Mouse (Mus musculus): Measurements from ENCODE around the gene Zdhhc11. TPM values are rescaled to one million over a fixed set of nuclear protein-coding genes. Genes with fewer than 3 reads are reported as not detected.
"Not testable (repeated sequence)": the region's sequence is repeated elsewhere in the genome, so short reads cannot be mapped to it uniquely, and the experiment has no call there.

Zdhhc11 gene
- polyA plus RNA-seq, 1 experiment from 2014 or later: not detected

DNA sequence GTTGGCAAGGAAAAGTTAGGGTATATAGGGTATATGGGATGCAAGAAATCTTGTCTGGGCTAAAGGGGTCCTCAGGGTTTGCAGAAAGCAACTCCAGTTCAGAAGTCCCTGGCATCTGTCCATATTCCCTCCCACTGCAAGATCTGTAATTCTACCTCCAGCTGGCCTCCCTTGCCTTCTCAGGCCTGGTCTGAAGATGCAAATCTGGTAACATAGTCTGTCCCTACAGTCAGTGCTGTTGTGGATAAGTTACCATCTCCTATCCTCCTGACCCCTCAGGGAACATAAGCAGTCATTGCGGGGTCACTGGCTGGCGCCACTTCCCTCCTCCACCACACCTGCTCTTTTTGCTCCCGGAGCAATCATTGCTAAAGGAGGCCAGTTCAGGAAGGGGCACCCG is 52.3 kb downstream of the Zdhhc11 start:
- Histone ChIP-seq H3K4me2 (ENCODE audit: low read depth, low read length) (no peak overlapping the region), H3K36me3 (ENCODE audit: control insufficient read depth, insufficient read depth, low read length) (no peaks in the 10 kb centered on the region), H3K4me1 (ENCODE audit: control insufficient read depth, insufficient read depth, low read length) (no peaks in the 10 kb centered on the region), H3K27ac (ENCODE audit: low read length) (no peak overlapping the region), H3K9ac (ENCODE audit: low read length) (no peak overlapping the region), H3K4me3 (replicated peaks; ENCODE audit: low read length) (no peak overlapping the region), H3K9me3 (replicated peaks; ENCODE audit: control insufficient read depth, low read length) (no peaks in the 10 kb centered on the region), H3K27me3 (ENCODE audit: control insufficient read depth, insufficient read depth, low read length) (peaks cover 6% of the 10 kb centered on the region; the same call in 1 of the 2 replicates)
- WGBS: 75% methylated on average over 4 of the region's 4 CpGs
- no peak for ATAC-seq (ENCODE audit: insufficient read depth, low FRiP score)

- no peak overlapping the region for H3K4me3 ChIP-seq (replicated peaks; ENCODE audit: low read length)
- no peak overlapping the region for H3K9ac ChIP-seq (ENCODE audit: low read length)
These were observed 53.8 kb downstream of the Zdhhc11 start for GRCm38 (mm10) chr13:74017426-74017825.

DNA sequence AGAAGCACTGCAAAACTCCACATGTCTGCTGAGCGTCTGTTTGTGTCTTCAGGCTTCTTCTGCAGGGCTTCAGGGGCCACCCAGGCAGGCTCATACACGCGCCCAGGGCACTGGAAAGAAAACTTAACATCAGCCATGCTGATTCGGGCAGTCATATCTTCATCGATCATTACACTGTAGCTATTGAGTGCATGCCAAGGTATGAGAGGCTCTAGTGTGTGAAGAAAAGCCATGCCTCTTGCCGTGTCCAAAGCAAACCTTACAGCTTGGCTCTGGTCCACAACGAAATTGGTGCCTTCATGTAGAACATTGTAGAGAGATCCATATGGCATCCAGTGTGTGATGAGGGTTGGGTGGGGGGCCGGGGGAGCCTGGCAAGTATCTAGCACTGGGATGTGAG is 55.4 kb downstream of the Zdhhc11 start:
- not testable (repeated sequence) for H3K4me1 ChIP-seq (ENCODE audit: control insufficient read depth, insufficient read depth, low read length); H3K36me3 ChIP-seq (ENCODE audit: control insufficient read depth, insufficient read depth, low read length); H3K4me3 ChIP-seq (replicated peaks; ENCODE audit: low read length); H3K27ac ChIP-seq (ENCODE audit: low read length); H3K9me3 ChIP-seq (replicated peaks; ENCODE audit: control insufficient read depth, low read length); H3K27me3 ChIP-seq (ENCODE audit: control insufficient read depth, insufficient read depth, low read length); H3K9ac ChIP-seq (ENCODE audit: low read length); H3K4me2 ChIP-seq (ENCODE audit: low read depth, low read length)
- WGBS: 77% methylated on average over 8 of the region's 8 CpGs
- ATAC-seq (ENCODE audit: insufficient read depth, low FRiP score): peak; percentile 30; the same call in 1 of the 2 replicates

More at GRCm38 (mm10) chr13:74017426-74017825, 53.8 kb downstream of the Zdhhc11 start:
- Histone ChIP-seq H3K27ac (ENCODE audit: low read length) (no peak overlapping the region), H3K36me3 (ENCODE audit: control insufficient read depth, insufficient read depth, low read length) (no peaks in the 10 kb centered on the region), H3K9me3 (replicated peaks; ENCODE audit: control insufficient read depth, low read length) (no peaks in the 10 kb centered on the region), H3K4me2 (ENCODE audit: low read depth, low read length) (no peak overlapping the region), H3K27me3 (ENCODE audit: control insufficient read depth, insufficient read depth, low read length) (no peaks in the 10 kb centered on the region), H3K4me1 (ENCODE audit: control insufficient read depth, insufficient read depth, low read length) (no peaks in the 10 kb centered on the region)
- no peak for ATAC-seq (ENCODE audit: insufficient read depth, low FRiP score)
- WGBS: 67% methylated on average over 4 of the region's 4 CpGs

- H3K9ac ChIP-seq (ENCODE audit: low read length): no peak overlapping the region
- H3K4me2 ChIP-seq (ENCODE audit: low read depth, low read length): no peak overlapping the region
- peak overlapping the region; percentile 15; the same call in 1 of the 2 replicates for H3K27ac ChIP-seq (ENCODE audit: low read length)
- 0 out of 2 replicates have a peak, but pooled peaks cover 4% of the 10 kb centered on the region for H3K4me1 ChIP-seq (ENCODE audit: control insufficient read depth, insufficient read depth, low read length)
- ATAC-seq (ENCODE audit: insufficient read depth, low FRiP score): peak; percentile 43
- no peaks in the 10 kb centered on the region for H3K36me3 ChIP-seq (ENCODE audit: control insufficient read depth, insufficient read depth, low read length)
- WGBS: 53% methylated on average over 4 of the region's 4 CpGs
- no peaks in the 10 kb centered on the region for H3K27me3 ChIP-seq (ENCODE audit: control insufficient read depth, insufficient read depth, low read length)
- no peaks in the 10 kb centered on the region for H3K9me3 ChIP-seq (replicated peaks; ENCODE audit: control insufficient read depth, low read length)
- H3K4me3 ChIP-seq (replicated peaks; ENCODE audit: low read length): no peak overlapping the region
These were observed 61.8 kb downstream of the Zdhhc11 start for GRCm38 (mm10) chr13:74025151-74026081.

DNA sequence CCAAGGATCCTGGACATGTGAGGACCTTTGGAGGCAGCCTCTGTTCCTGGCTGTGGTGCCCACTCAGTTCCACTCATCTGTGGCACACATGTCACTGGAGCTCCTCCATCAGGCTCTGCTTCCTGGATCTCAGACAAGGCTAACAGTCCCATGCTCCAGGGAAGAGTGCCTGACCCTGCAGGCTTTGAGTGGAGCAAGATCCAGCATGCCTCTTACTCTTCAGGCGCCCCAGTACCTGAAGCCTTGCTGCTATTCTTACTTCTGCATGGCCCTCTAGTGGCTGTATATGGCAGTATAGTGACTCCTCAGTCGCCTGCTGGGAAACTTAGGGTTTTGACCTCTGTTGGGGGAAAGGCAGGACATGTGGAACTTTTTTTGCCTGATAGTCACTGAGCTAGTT is 62.6 kb downstream of the Zdhhc11 start:
- 15% methylated on average over 2 of the region's 2 CpGs for WGBS
- Histone ChIP-seq H3K36me3 (ENCODE audit: control insufficient read depth, insufficient read depth, low read length) (no peaks in the 10 kb centered on the region), H3K9me3 (replicated peaks; ENCODE audit: control insufficient read depth, low read length) (no peaks in the 10 kb centered on the region), H3K4me2 (ENCODE audit: low read depth, low read length) (no peak overlapping the region), H3K27ac (ENCODE audit: low read length) (peak overlapping the region; percentile 15; the same call in 1 of the 2 replicates), H3K4me3 (replicated peaks; ENCODE audit: low read length) (no peak overlapping the region), H3K27me3 (ENCODE audit: control insufficient read depth, insufficient read depth, low read length) (no peaks in the 10 kb centered on the region), H3K4me1 (ENCODE audit: control insufficient read depth, insufficient read depth, low read length) (0 out of 2 replicates have a peak, but pooled peaks cover 4% of the 10 kb centered on the region), H3K9ac (ENCODE audit: low read length) (no peak overlapping the region)
- peak; percentile 72; the same call in 1 of the 2 replicates for ATAC-seq (ENCODE audit: insufficient read depth, low FRiP score)

GRCm38 (mm10) chr13:74028116-74028515 is 64.5 kb downstream of the Zdhhc11 start:
- Histone ChIP-seq H3K27ac (ENCODE audit: low read length) (no peak overlapping the region), H3K4me1 (ENCODE audit: control insufficient read depth, insufficient read depth, low read length) (0 out of 2 replicates have a peak, but pooled peaks cover 4% of the 10 kb centered on the region), H3K4me3 (replicated peaks; ENCODE audit: low read length) (no peak overlapping the region), H3K9ac (ENCODE audit: low read length) (no peak overlapping the region), H3K27me3 (ENCODE audit: control insufficient read depth, insufficient read depth, low read length) (no peaks in the 10 kb centered on the region), H3K9me3 (replicated peaks; ENCODE audit: control insufficient read depth, low read length) (no peaks in the 10 kb centered on the region), H3K4me2 (ENCODE audit: low read depth, low read length) (no peak overlapping the region), H3K36me3 (ENCODE audit: control insufficient read depth, insufficient read depth, low read length) (no peaks in the 10 kb centered on the region)
- ATAC-seq (ENCODE audit: insufficient read depth, low FRiP score): no peak
- WGBS: 56% methylated on average over 2 of the region's 2 CpGs

DNA sequence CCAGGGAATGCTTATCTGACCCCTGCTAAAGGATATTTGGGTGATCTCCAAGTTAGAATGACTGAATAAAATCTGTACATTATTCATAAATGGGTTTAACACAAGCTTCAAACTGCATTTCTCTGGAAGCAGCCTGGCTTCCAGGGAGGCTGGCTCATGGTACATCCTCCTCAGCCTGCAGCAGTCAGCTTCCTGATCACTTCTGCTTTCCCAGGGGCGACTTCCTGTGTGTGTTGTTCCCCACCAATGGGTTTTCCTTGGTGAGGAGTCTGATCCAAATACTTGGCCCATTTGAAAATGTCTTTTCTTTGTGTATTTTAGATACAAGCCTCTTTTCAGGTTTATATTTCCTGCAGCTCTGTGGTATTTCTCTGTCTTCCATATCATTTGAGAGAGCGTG is 65.4 kb downstream of the Zdhhc11 start:
- Histone ChIP-seq H3K36me3 (ENCODE audit: control insufficient read depth, insufficient read depth, low read length) (no peaks in the 10 kb centered on the region), H3K27me3 (ENCODE audit: control insufficient read depth, insufficient read depth, low read length) (no peaks in the 10 kb centered on the region), H3K4me1 (ENCODE audit: control insufficient read depth, insufficient read depth, low read length) (0 out of 2 replicates have a peak, but pooled peaks cover 4% of the 10 kb centered on the region), H3K4me3 (replicated peaks; ENCODE audit: low read length) (no peak overlapping the region), H3K27ac (ENCODE audit: low read length) (no peak overlapping the region), H3K9ac (ENCODE audit: low read length) (no peak overlapping the region), H3K4me2 (ENCODE audit: low read depth, low read length) (no peak overlapping the region), H3K9me3 (replicated peaks; ENCODE audit: control insufficient read depth, low read length) (no peaks in the 10 kb centered on the region)
- no peak for ATAC-seq (ENCODE audit: insufficient read depth, low FRiP score)
- 64% methylated on average over 2 of the region's 2 CpGs for WGBS

GRCm38 (mm10) chr13:74030691-74031090 is 67.0 kb downstream of the Zdhhc11 start:
- H3K9ac ChIP-seq (ENCODE audit: low read length): no peak overlapping the region
- H3K9me3 ChIP-seq (replicated peaks; ENCODE audit: control insufficient read depth, low read length): no peaks in the 10 kb centered on the region
- no peaks in the 10 kb centered on the region for H3K36me3 ChIP-seq (ENCODE audit: control insufficient read depth, insufficient read depth, low read length)
- no peak for ATAC-seq (ENCODE audit: insufficient read depth, low FRiP score)
- H3K27ac ChIP-seq (ENCODE audit: low read length): no peak overlapping the region
- H3K27me3 ChIP-seq (ENCODE audit: control insufficient read depth, insufficient read depth, low read length): no peaks in the 10 kb centered on the region
- no peak overlapping the region for H3K4me2 ChIP-seq (ENCODE audit: low read depth, low read length)
- H3K4me1 ChIP-seq (ENCODE audit: control insufficient read depth, insufficient read depth, low read length): no peaks in the 10 kb centered on the region
- 88% methylated on average over 7 of the region's 7 CpGs for WGBS
- no peak overlapping the region for H3K4me3 ChIP-seq (replicated peaks; ENCODE audit: low read length)

DNA sequence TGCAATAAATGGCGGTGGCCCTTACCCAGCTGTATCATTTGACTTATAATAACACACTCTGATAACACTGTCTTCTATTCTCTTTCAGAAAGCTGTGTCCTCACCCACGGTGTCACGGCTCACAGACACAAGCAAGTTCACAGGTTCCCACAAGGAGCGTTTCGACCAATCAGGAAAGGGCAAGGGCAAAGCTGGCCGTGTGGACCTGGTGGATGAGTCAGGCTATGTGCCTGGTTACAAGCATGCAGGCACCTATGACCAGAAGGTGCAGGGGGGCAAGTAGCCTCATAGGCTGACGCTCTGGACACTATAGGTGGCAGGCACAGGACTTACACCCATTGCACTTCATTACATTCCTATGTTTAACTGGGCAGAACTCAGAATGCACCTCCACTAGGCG is 67.5 kb downstream of the Zdhhc11 start:
- ATAC-seq (ENCODE audit: insufficient read depth, low FRiP score): no peak
- Histone ChIP-seq H3K27ac (ENCODE audit: low read length) (no peak overlapping the region), H3K9ac (ENCODE audit: low read length) (no peak overlapping the region), H3K9me3 (replicated peaks; ENCODE audit: control insufficient read depth, low read length) (no peaks in the 10 kb centered on the region), H3K27me3 (ENCODE audit: control insufficient read depth, insufficient read depth, low read length) (no peaks in the 10 kb centered on the region), H3K36me3 (ENCODE audit: control insufficient read depth, insufficient read depth, low read length) (no peaks in the 10 kb centered on the region), H3K4me2 (ENCODE audit: low read depth, low read length) (no peak overlapping the region), H3K4me1 (ENCODE audit: control insufficient read depth, insufficient read depth, low read length) (no peaks in the 10 kb centered on the region), H3K4me3 (replicated peaks; ENCODE audit: low read length) (no peak overlapping the region)
- WGBS: 77% methylated on average over 8 of the region's 8 CpGs

All from stomach, embryonic 16.5 days (tissue).